Mouse (Mus musculus) heart, postnatal 36 days (tissue): ENCODE results near the gene Fsip2. TPM values are rescaled to one million over a fixed set of nuclear protein-coding genes. Genes with fewer than 3 reads are reported as not detected.

Experiments used
- DNase-seq, 2 experiments: peaks; one replicate each; pipeline ENCODE4 v3.0.0; 2021 to 2022
- intact Hi-C: fragments of 180-260 bp; cut with DNase I; formaldehyde crosslinking; loops from one replicate; pipeline ENCODE4 v1.15.1; 2025
- total RNA-seq, 2 experiments: library from RNA; stranded (reverse); gene quantifications; 2 replicates each; pipeline ENCODE4 v1.2.3; 2021

The Fsip2 gene
- not detected for total RNA-seq

- intact Hi-C loops, result no loop called here
- DNase-seq, result no peak
Measured at GRCm38 (mm10) chr2:82943472-82943871, at the start of gene Fsip2. Gene Fsip2, plus strand, starts transcription at chr2:82943634.

GRCm38 (mm10) chr2:82963443-82963842, 20.0 kb downstream of the Fsip2 start:
- intact Hi-C loops, result no loop called here
- DNase-seq, result no peak

DNA sequence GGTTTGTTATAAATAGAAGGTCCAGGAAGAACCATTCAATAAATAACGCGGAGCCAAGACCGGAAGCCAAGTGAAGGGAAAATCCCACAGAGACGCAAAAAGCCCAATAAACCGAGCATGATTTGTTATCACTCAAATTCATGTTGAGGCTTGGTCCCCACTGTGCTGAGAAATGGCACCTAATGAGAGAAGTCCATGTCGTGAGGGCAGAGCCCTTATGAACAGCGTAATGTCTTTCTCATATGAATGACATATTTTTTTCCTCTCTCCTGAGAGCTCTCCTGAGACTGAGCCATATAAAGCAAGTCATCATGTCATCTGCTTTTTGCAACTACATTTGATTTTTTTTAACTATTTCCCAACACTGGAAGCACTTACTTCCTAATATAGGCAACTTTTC, 82.4 kb downstream of the Fsip2 start:
- intact Hi-C loops, result no loop called here
- DNase-seq, result no peak

- no peak for DNase-seq
- intact Hi-C loops, result no loop called here
Measured at GRCm38 (mm10) chr2:83052914-83053690, 109.7 kb downstream of the Fsip2 start.
